Mouse (Mus musculus) right cerebral cortex, postnatal 36 days (tissue): Measurements from ENCODE around the gene Smug1.

Experiments used
- DNase-seq, 2 experiments: peaks; one replicate each; pipeline ENCODE4 v3.0.0; 2022; ENCODE audit warnings: low spot score in 2 of 2, mixed read lengths in 1 of 2

Gene Smug1

DNA sequence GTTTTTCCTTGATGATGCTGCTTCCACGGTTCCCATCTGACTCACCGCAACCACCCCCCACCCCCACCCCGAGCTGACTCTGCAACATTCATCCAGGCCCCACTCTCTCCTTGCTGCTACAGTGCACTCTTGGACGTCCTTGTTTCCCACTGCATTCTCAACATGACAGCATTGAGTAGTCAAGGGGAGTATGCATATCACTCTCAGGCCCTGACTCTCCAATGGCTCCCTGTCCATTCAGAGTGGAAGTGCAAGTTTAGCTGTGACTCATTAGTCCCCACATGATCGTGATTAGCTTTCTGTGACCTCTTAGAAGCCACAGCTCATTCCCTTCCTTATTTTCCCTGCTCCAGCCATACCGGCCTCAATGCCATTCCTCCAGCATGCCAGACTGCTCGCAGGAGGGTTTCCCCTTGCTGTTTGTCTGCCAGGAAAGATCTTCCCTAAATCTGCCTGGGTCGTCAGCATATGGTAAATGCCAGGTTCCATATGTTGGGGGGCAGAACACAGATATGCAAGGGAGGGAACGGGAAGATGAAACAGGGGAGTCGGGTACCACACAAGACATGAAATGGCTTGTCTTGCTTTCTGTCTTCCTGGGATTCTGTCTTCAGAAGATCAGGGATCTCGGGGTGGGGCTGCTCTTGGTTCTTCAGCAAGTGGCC is 21.1 kb downstream of the Smug1 start:
- DNase-seq, result no peak

GRCm38 (mm10) chr15:103144176-103144575 is 22.7 kb downstream of the Smug1 start:
- no peak for DNase-seq

- peak; percentile 49 to 69 for DNase-seq
Observed at GRCm38 (mm10) chr15:103135431-103135947, 31.4 kb downstream of the Smug1 start.

DNA sequence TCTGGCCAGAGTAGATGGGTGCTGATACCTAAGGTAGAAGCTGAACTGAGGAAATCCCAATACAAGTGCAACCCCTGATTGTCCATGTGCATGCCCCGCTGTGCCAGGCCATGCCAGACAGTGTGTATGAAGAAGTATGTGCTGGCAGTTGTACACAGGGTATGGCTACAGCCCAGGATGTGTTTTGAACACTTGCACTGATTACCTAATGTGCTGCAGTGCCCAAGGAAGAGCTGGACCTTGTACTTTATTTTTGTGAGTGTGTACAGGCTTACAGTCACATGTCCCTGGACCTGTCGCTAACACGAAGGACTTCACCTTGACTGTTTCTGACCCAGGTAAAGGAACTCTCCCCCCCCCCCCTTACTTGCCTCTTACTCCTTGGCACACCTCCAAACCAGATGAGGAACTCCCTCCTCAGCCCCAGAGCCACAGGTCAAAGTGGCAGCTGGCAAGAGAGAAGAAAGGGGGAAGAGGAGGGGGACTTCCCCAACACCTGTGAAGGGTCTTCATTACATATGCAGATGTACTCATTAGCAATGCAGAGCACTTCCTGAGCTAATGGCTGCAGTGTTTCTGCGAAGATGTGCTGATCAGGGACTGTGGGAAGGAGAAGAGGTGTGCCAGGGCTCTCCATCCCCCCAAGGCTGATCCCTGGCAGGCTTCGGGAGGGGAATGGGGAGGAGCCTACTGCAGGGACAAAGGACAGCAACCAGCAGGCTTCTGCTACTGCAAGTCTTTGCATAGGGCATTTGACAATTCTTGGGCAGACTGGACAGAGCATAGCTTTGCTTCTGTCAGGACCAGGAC is 32.4 kb downstream of the Smug1 start:
- DNase-seq, result no peak

DNA sequence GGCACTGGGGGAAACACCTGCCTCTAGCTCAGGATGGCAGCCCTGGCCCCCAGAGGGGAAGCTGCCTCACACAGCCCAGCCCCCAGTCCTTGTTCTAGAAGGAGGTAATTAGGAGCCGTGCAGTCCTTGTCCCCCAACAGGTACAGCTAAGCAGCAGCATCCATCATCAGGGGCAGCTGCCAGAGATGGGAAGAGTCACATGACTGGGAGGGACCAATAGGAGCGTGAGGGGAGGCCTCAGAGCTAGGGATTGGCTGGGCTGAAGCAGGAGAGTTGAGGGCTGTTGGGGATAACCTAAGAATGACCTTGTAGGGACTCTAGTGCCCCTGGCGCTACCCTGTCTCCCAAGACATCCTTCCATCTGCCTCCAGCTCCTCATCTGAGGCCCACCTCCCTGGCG is 33.1 kb downstream of the Smug1 start:
- DNase-seq, result no peak

DNA sequence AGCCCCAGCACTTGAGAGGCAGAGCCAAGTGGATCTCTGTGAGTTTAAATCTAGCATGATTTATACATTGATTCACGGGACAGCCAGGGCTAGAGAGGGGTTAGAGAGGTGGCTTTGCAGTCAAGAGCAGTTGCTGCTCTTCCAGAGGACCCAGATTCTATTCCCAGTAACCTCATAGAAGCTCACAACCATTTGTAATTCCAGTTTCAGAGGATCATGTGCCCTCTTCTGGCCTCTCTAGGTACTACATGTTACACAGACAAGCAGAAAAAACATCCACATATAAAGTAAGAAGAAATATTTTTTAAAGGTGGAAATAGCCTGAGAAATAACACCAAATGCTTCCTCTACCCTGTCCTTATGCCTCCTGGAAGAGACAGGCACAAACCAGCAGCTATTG is 36.2 kb downstream of the Smug1 start:
- no peak for DNase-seq

DNA sequence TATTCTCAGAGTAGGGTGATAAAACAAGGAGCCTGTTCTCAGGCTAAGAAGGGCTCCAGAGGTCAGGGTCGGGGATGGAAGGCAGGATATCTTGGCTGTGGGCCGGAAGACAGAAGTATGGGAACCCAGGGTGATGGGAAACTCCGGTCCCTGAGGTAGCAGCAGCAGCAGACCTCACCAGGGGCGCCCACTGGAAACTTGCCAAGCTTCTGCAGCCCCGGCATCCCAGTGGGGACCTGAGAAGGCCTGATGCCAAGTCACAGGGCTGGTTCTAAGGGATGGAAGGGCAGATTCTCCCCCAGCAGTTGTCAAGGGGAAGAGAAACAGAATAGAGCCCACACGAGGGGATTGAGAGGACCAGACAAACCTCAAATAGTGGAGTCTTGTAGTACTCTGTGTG is 37.6 kb downstream of the Smug1 start:
- DNase-seq, result no peak

- no peak for DNase-seq
Observed at GRCm38 (mm10) chr15:103128056-103128833, 38.6 kb downstream of the Smug1 start.

DNA sequence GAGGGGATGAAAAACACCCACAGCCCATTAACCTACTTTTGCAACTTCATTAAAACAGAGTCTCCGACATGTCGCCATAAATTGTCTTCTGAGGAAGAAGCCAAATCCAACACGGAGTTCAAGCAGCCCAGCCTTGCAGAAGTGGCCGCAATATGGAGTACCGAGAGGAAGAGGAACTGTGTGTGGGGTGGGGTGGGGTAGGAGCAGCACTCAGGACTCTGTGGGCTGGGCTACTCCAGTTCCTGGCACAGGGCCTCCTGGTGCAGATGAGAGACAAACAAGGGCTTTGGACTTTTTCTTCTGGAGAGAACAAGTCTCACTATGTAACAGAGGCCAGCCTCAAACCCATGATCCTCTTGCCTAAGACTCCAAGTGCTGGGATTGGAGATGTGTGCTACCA is 40.9 kb downstream of the Smug1 start:
- no peak for DNase-seq

DNA sequence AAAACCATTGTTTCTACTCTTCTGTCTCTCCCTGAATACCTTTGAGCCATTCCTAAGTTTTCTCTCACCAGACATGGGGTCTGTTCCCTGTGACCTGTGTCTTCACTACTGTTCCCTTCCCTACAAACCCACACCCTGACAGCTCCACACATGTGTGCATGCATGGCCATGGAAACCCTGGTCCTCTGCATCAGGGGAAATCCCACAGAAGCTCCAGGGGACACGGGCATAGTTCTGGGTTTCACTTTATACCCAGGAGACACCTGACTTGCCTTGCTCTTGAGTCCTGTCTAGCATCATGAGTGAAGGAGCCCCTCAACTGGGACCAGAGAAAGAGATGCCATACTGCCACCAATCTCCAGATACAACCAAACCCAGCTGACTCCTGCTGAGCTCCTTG is 42.6 kb downstream of the Smug1 start:
- DNase-seq, result no peak

DNA sequence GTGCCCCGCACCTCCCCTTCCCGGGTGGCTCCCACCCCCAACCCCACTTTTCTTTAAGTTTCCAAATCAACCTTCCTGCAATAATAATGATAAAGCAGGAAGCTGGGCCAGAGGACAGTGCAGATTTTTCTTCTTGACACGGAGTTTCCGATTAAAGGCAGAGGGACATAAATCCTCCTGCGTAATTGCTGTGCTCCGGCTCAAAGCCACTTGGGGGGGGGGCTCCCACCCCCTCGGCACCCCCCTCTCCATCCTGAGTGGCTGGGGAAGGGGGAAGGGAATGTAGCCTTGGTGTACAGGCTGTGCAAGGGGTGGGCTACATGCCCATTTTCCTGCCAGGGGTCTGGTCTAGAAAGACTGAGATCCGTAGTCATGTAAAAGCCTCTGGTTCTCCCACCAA is 43.5 kb downstream of the Smug1 start:
- no peak for DNase-seq

DNA sequence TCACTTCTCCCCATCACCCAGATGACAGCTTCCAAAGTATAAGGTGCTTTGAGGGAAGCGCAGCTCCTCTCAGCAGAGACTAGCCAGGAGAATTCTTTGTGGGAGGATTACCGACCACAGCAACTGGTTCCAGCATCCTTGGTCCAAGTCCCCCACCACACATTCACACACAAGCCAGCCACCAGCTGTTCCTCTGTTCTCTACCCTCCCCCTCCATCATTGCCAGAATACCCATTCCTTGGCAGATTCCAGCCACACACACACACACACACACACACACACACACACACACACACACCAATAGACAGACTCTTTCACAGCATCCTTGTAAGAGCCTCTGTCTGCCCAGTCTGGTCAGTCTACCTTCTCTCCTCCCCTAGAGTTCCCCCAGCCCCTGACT is 44.5 kb downstream of the Smug1 start:
- DNase-seq, result no peak

DNA sequence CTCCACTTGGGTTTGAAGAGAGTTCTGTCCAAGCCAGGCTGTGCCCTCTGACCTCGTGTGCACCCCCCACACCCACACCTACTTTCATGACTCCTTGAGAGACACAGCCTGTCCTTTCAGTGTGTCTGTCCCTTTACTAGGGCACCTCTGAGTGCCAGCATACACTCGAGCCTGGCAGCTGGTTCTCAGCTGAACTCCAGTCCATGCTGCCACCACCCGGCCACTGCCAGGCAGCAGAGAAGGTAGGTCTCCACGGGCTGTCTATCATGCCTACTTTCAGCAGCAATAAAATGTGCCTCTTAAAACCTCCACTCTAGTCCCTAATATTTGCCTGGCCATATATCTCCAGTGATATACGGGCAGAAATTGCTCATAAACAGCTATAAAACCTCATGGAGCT is 45.5 kb downstream of the Smug1 start:
- DNase-seq, result no peak

DNA sequence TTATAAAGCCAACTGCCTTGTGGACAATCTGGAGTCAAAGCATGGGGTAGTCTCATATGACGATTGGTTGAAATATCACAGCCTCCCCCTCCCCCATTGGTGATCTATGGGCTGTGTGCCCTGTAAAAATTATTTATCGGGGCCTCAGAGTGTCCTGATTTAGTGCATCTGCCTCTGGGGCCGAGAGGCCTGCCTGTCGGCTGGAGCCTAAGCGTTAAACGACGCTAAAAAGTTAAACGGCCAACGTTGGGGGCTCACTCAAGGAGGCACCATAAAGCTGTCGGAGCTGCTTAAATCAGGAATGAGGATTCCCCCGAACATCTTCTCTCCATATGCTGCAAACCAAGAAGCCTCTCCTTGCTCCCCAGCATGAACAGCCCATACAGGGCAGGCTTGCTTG is 46.3 kb downstream of the Smug1 start:
- DNase-seq, result no peak

GRCm38 (mm10) chr15:103115726-103116125 is 51.2 kb downstream of the Smug1 start:
- no peak for DNase-seq

DNA sequence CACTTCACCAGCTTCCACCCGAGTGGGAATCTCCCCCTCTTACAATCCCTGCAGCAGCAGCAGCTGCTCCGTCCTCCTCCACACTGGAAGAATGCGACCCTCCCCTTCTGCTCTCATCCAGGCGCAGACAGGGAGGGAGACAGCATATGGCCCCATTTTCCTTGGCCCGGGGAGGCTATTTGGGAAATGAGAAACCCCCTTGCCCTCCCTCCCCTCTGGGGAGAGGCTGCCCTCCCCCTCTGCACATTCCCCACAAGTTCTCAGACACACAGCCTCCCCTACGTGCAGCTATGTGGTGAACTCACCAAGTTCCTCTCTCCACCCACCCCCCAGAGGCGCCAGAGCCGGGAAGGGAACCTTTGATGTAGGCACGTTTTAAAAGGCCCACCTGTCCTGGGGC is 51.6 kb downstream of the Smug1 start:
- DNase-seq, result no peak

- DNase-seq, result no peak
Observed at GRCm38 (mm10) chr15:103113077-103113476, 53.8 kb downstream of the Smug1 start.

DNA sequence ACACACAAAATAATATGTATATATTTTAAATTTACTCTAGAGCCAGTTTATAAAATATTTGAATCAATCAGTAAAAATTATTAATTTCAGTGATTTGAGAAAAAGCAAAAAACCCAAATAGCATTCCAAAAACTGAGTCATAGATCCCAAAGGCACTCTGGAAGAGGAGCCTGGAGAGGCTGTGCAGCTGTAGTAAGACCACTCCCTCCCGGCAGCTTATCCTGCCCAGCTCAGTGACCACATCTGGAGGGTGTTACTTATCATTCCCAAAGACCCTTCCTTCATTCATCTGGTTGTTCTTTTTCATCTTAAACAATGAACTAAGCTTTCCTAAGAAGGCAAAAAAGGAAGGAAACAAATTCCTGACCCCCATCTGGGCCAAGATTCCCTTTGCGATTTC is 54.6 kb downstream of the Smug1 start:
- no peak for DNase-seq

GRCm38 (mm10) chr15:103109940-103110339 is 57.0 kb downstream of the Smug1 start:
- DNase-seq, result no peak

DNA sequence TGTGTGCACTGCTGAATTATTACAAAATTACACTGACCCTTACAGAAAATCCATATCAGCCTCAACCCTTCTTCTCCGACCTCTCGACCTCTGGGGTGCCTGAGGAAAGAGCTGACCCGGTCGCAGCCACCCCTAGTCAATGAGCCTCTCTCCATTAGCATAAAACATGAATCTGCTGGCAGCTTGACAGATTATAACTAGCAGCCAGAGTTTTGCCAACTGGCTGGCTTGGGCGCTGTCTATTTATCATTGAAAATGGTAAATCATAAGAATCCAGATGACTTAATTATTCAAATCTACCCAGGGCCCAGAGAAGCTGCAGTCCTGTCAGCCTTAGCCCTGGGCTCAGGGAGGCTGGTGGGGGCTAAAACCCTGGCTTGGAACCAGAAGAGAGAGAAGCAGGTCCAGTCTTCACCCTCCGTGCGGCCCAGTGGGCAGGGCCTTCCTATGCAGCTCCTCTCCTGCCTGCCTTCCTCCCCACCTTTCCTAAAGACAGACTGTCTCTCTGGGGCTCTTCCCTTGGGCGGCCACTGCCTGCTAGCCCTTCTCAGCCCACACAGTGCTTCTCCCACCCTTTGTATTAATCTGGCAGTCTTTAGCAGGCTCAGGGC is 58.7 kb downstream of the Smug1 start:
- no peak for DNase-seq

DNA sequence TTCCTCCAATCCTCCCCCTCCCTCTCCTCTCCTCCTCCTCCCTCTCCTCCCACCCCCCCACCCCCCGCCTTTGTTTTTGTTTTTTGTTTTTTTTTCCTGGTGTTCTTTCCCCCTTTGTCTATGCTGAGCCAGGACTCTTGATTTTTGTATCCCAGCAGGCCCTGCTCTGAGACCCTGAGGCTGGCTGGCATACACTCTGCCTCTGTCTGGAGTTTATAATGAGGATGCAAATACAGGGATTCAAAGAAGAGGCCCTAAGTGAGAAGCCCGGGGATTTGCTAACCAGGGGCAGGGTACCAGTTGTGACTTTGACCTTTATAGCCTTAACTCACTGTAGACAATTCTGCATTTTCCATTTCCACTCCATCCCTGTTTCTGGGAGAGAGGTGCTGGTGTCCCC is 60.7 kb downstream of the Smug1 start:
- no peak for DNase-seq
